Mouse (Mus musculus): ENCODE data around the gene Mturn. TPM values are rescaled to one million over a fixed set of nuclear protein-coding genes. Genes with fewer than 3 reads are reported as not detected.
A peak's percentile ranks its signal among the peaks of the same experiment; 100 is the strongest.

Mturn gene
- total RNA-seq, 2 experiments from 2014 or later: 146 to 177 TPM

GRCm38 (mm10) chr6:54691368-54692116, 10.1 kb downstream of the Mturn start:
- intact Hi-C loops (cut with DNase I): no loop called here
- DNase-seq (ENCODE audit: extremely low spot score in 1 of 2, low spot score in 2 of 2): no peak

- no peak for DNase-seq (ENCODE audit: extremely low spot score in 1 of 2, low spot score in 2 of 2)
- intact Hi-C loops (cut with DNase I): no loop called here
These were observed 10.8 kb downstream of the Mturn start for GRCm38 (mm10) chr6:54692201-54692600.

GRCm38 (mm10) chr6:54693286-54693685, 11.9 kb downstream of the Mturn start:
- intact Hi-C loops (cut with DNase I): no loop called here
- DNase-seq (ENCODE audit: extremely low spot score in 1 of 2, low spot score in 2 of 2): no peak

GRCm38 (mm10) chr6:54698691-54699476, 17.5 kb downstream of the Mturn start:
- intact Hi-C loops (cut with DNase I): no loop called here
- no peak for DNase-seq (ENCODE audit: extremely low spot score in 1 of 2, low spot score in 2 of 2)

GRCm38 (mm10) chr6:54699477-54700056, 18.1 kb downstream of the Mturn start:
- intact Hi-C loops (cut with DNase I): loop anchor here (10.0 kb wide), 2 partner anchors 205 to 465 kb away; no protein-coding TSS in a partner anchor
- DNase-seq (ENCODE audit: extremely low spot score in 1 of 2, low spot score in 2 of 2): peak; percentile 65 to 86

- intact Hi-C loops (cut with DNase I): loop anchor here (10.0 kb wide), 2 partner anchors 204 to 464 kb away; no protein-coding TSS in a partner anchor
- DNase-seq (ENCODE audit: extremely low spot score in 1 of 2, low spot score in 2 of 2): no peak
These were observed 19.1 kb downstream of the Mturn start for GRCm38 (mm10) chr6:54700516-54700915.

GRCm38 (mm10) chr6:54701901-54702300, 20.5 kb downstream of the Mturn start:
- intact Hi-C loops (cut with DNase I): loop anchor here (10.0 kb wide), 2 partner anchors 203 to 463 kb away; no protein-coding TSS in a partner anchor
- no peak for DNase-seq (ENCODE audit: extremely low spot score in 1 of 2, low spot score in 2 of 2)

- intact Hi-C loops (cut with DNase I): loop anchor here (10.0 kb wide), 2 partner anchors 201 to 461 kb away; no protein-coding TSS in a partner anchor
- DNase-seq (ENCODE audit: extremely low spot score in 1 of 2, low spot score in 2 of 2): no peak
These were observed 22.5 kb downstream of the Mturn start for GRCm38 (mm10) chr6:54703633-54704538.

- DNase-seq (ENCODE audit: extremely low spot score in 1 of 2, low spot score in 2 of 2): peak in 1 of 2 experiments; percentile 13
- intact Hi-C loops (cut with DNase I): loop anchor here (10.0 kb wide), 2 partner anchors 200 to 460 kb away; no protein-coding TSS in a partner anchor
These were observed 23.1 kb downstream of the Mturn start for GRCm38 (mm10) chr6:54704539-54704845.

GRCm38 (mm10) chr6:54704847-54705246, 23.4 kb downstream of the Mturn start:
- intact Hi-C loops (cut with DNase I): loop anchor here (5.0 to 10.0 kb wide), 4 partner anchors 107 to 460 kb away; partner anchors contain the start of gene Ggct
- DNase-seq (ENCODE audit: extremely low spot score in 1 of 2, low spot score in 2 of 2): peak in 1 of 2 experiments; percentile 4

GRCm38 (mm10) chr6:54705387-54705909, 24.0 kb downstream of the Mturn start:
- peak; percentile 58 for DNase-seq (ENCODE audit: extremely low spot score in 1 of 2, low spot score in 2 of 2)
- intact Hi-C loops (cut with DNase I): loop anchor here (5.0 to 10.0 kb wide), 4 partner anchors 107 to 459 kb away; partner anchors contain the start of gene Ggct

GRCm38 (mm10) chr6:54706099-54706498, 24.7 kb downstream of the Mturn start:
- intact Hi-C loops (cut with DNase I): loop anchor here (5.0 to 10.0 kb wide), 4 partner anchors 106 to 459 kb away; partner anchors contain the start of gene Ggct
- DNase-seq (ENCODE audit: extremely low spot score in 1 of 2, low spot score in 2 of 2): no peak

- intact Hi-C loops (cut with DNase I): loop anchor here (5.0 to 10.0 kb wide), 4 partner anchors 106 to 458 kb away; partner anchors contain the start of gene Ggct
- DNase-seq (ENCODE audit: extremely low spot score in 1 of 2, low spot score in 2 of 2): peak in 1 of 2 experiments; percentile 5
These were observed 25.3 kb downstream of the Mturn start for GRCm38 (mm10) chr6:54706611-54707172.

- peak in 1 of 2 experiments; percentile 2 for DNase-seq (ENCODE audit: extremely low spot score in 1 of 2, low spot score in 2 of 2)
- intact Hi-C loops (cut with DNase I): loop anchor here (5.0 to 10.0 kb wide), 4 partner anchors 104 to 456 kb away; partner anchors contain the start of gene Ggct
These were observed 27.2 kb downstream of the Mturn start for GRCm38 (mm10) chr6:54708646-54709045.

GRCm38 (mm10) chr6:54715697-54716096, 34.3 kb downstream of the Mturn start:
- intact Hi-C loops (cut with DNase I): no loop called here
- no peak for DNase-seq (ENCODE audit: extremely low spot score in 1 of 2, low spot score in 2 of 2)

GRCm38 (mm10) chr6:54718779-54719685, 37.6 kb downstream of the Mturn start:
- intact Hi-C loops (cut with DNase I): no loop called here
- DNase-seq (ENCODE audit: extremely low spot score in 1 of 2, low spot score in 2 of 2): peak in 1 of 2 experiments; percentile 29

All from left cerebral cortex, postnatal 10 days (tissue).